20 mouse cellular contexts compared by ENCODE assay signal in genomic region chr9:118471296-118471695, GRCm38 (mm10). TPM values are rescaled to one million over a fixed set of nuclear protein-coding genes. Genes with fewer than 3 reads are reported as not detected.
"Had no signal": no experiment of that assay in that cellular context is flagged by ENCODE, and none has a peak within 500 bp of the region (broad histone marks: within the 10 kb centered on the region; RNA-seq: fewer than 3 reads in every experiment).

No protein-coding gene starts in this region.

- DNase-seq: cerebellum, adult 9-10 months; cerebellum, adult 9-11 months; cerebellum, postnatal 10 days; cerebellum, postnatal 14 days; cerebellum, postnatal 25 days; cerebellum, postnatal 36 days; embryo, embryonic 11 days; forebrain, postnatal 0 days; gastrocnemius, adult 2 months; gastrocnemius, postnatal 10 days; gastrocnemius, postnatal 14 days; gastrocnemius, postnatal 25 days; gastrocnemius, postnatal 36 days; heart, adult 11 months; heart, adult 18-20 months; heart, adult 2 months had no signal

RNA-seq across cellular contexts. Expression of gene Eomes, which starts 6.7 kb away (rescaled TPM):
- total RNA-seq: common myeloid progenitor, adult 5-6 weeks; gastrocnemius, adult 18-20 months; gastrocnemius, adult 2 months; gastrocnemius, adult 8-10 months; gastrocnemius, postnatal 10 days; gastrocnemius, postnatal 14 days; gastrocnemius, postnatal 25 days; gastrocnemius, postnatal 36 days; granulocyte monocyte progenitor cell, adult 5-6 weeks had no signal
